Mouse (Mus musculus) stomach, embryonic 14.5 days (tissue): Measurements from ENCODE around the gene Tmem129. TPM values are rescaled to one million over a fixed set of nuclear protein-coding genes. Genes with fewer than 3 reads are reported as not detected.

Source experiments
- ATAC-seq: fragments of 200-750 bp; cut with Nextera tagmentation; 2 replicates; pipeline ENCODE4 v1.8.0; 2017; ENCODE audit warnings: low read depth, moderate TSS enrichment; ENCODE audit not compliant: insufficient number of reproducible peaks, insufficient read depth, low FRiP score
- H3K27ac ChIP-seq: fragments of 300-500 bp; sonication (generic); 2 replicates; pipeline ENCODE4 v1.5.1; 2014; ENCODE audit warnings: mild to moderate bottlenecking, low read length, moderate library complexity, mixed read lengths
- H3K27me3 ChIP-seq: fragments of 300-500 bp; sonication (generic); 2 replicates; pipeline ENCODE4 v1.6.1; 2014; ENCODE audit warnings: low read length, control low read depth, mixed read lengths; ENCODE audit not compliant: control insufficient read depth, insufficient read depth
- H3K36me3 ChIP-seq: fragments of 300-500 bp; sonication (generic); 2 replicates; pipeline ENCODE4 v1.6.1; 2014; ENCODE audit warnings: mild to moderate bottlenecking, control low read depth, low read length, moderate library complexity, mixed read lengths; ENCODE audit not compliant: control insufficient read depth, insufficient read depth
- H3K4me1 ChIP-seq: fragments of 300-500 bp; sonication (generic); 2 replicates; pipeline ENCODE4 v1.6.1; 2014; ENCODE audit warnings: low read length, control low read depth, mixed read lengths; ENCODE audit not compliant: control insufficient read depth, insufficient read depth
- H3K4me2 ChIP-seq: fragments of 300-500 bp; sonication (generic); replicated peaks from 2 replicates; pipeline ENCODE4 v1.6.1; 2014; ENCODE audit warnings: low read depth, low read length, control low read depth
- H3K4me3 ChIP-seq: fragments of 300-500 bp; sonication (generic); 2 replicates; pipeline ENCODE4 v1.5.1; 2014; ENCODE audit warnings: low read depth, low read length, control low read depth
- H3K9ac ChIP-seq: fragments of 300-500 bp; sonication (generic); replicated peaks from 2 replicates; pipeline ENCODE4 v1.6.1; 2014; ENCODE audit warnings: low read depth, mild to moderate bottlenecking, control low read depth, low read length, moderate library complexity, mixed read lengths
- H3K9me3 ChIP-seq: fragments of 300-500 bp; sonication (generic); 2 replicates; pipeline ENCODE4 v1.6.1; 2016; ENCODE audit warnings: low read depth, low read length, control low read depth; ENCODE audit not compliant: control insufficient read depth
- WGBS: fragments of 180-500 bp; shearing (Covaris S2); extraction: QIAGEN DNeasy Blood & Tissue Kit; methylation state at CpG from one replicate; pipeline ENCODE4 v1.1.7; 2014; 5-methylcytosine and 5-hydroxymethylcytosine counted together
- polyA plus RNA-seq: library from polyadenylated mRNA; unstranded; fragments of >200 nt; fragmentation: Nextera tagmentation; extraction: Ambion mirVana; gene quantifications from 2 replicates; pipeline ENCODE4 v1.2.1, GENCODE M21; 2014

Gene Tmem129
- polyA plus RNA-seq, 1 experiment from 2014 or later = 39.8 TPM

DNA sequence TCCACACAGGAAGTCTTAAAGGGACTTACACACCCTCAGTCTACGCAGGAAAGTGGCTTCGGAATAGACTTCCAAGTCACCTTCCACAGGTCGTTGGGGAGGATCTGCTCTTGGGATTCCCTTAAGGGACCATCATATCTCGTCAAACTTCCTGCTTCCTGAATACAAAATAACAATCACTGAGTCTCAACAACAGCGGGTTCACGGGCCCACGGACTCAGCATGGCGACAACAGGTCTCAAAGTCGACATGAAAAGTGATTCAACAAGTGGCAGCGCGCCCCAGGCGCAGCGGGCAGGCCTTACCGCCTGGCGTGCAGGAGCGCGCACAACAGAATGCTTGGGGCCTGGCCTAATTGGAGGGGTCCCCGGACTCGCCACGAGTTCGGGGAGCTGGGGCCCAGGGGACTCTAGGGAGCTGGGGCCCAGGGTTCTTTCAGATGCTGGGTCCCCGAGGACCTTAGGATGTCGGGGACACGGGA lies 29.4 kb downstream of the Tmem129 start:
- ATAC-seq = no peak
- Histone ChIP-seq H3K4me3 (peak overlapping the region; percentile 53), H3K27me3 (no peaks in the 10 kb centered on the region), H3K4me2 (peak overlapping the region; percentile 65), H3K4me1 (peaks cover 15% of the 10 kb centered on the region; the same call in 1 of the 2 replicates), H3K9me3 (no peaks in the 10 kb centered on the region), H3K27ac (peak overlapping the region; percentile 75), H3K9ac (peak overlapping the region; percentile 72), H3K36me3 (no peaks in the 10 kb centered on the region)
- WGBS = under 1% methylated on average over 24 of the region's 24 CpGs

DNA sequence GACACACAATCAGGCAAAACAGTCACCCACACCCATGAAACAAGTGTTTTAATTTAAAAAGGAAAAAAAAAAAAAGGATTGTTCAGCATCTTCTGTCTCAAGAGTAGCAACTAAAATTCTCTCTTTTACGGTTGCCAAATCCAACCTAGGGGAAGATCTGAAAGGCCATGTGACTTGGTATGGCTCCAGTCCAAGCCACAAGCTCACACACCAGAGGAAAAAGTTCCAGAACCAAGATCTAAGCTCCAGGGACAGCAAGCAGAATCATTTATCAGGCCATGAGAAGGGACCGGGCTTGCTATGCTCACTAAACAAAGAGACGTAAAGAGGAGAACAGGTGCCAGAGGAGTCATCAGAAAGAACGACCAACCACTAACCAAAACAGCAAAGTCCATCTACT lies 30.2 kb downstream of the Tmem129 start:
- H3K9me3 ChIP-seq = no peaks in the 10 kb centered on the region
- H3K9ac ChIP-seq = 0 out of 2 replicates have a peak overlapping the region, but pooled peaks have one; percentile 21
- H3K4me1 ChIP-seq = peaks cover 15% of the 10 kb centered on the region; the same call in 1 of the 2 replicates
- peak overlapping the region; percentile 33; the same call in 1 of the 2 replicates for H3K27ac ChIP-seq
- peak overlapping the region; percentile 65 for H3K4me2 ChIP-seq
- peak overlapping the region; percentile 53; the same call in 1 of the 2 replicates for H3K4me3 ChIP-seq
- ATAC-seq = no peak
- WGBS = 24% methylated on average over 4 of the region's 4 CpGs
- H3K27me3 ChIP-seq = no peaks in the 10 kb centered on the region
- no peaks in the 10 kb centered on the region for H3K36me3 ChIP-seq

DNA sequence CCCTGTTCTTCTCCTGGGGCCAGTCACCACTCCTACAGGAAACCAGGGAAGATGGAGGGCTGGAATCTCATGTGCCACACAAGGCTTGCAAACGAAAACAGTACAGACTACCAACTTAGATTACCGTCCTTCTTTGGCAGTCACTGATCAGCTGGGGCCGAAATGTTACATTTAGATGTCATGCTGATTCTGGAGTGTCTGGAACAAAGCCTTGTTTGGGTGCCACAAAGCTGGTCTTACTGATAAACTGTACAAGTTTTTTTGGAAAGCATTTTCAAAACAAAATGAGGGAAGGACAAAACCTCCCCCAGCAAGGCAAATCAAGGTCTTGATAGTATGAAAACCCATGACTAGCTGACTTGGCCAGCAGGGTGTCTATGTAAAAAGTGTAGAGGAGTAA lies 34.5 kb downstream of the Tmem129 start:
- Histone ChIP-seq H3K27ac (no peak overlapping the region), H3K9me3 (no peaks in the 10 kb centered on the region), H3K4me1 (peaks cover 8% of the 10 kb centered on the region; the same call in 1 of the 2 replicates), H3K9ac (no peak overlapping the region), H3K27me3 (no peaks in the 10 kb centered on the region), H3K4me2 (no peak overlapping the region), H3K4me3 (no peak overlapping the region), H3K36me3 (no peaks in the 10 kb centered on the region)
- 75% methylated on average over 3 of the region's 3 CpGs for WGBS
- no peak for ATAC-seq

DNA sequence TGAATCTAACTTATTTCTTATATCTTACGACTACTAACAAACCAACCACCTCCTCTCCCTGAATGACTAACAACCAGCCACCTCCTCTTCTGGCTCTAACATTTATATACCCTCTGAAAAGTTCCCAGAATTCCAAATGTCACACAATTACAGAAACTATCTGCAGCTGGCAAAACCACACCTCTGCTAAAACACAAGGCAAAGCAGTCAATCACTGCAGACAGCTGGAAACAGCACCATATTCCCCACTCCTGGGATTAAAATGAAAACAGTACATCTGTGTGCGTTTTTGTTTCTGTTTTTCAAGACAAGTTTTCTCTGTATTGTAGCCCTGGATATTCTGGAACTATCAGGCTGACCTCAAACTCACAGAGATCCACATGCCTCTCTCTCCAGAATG lies 35.5 kb downstream of the Tmem129 start:
- no peak overlapping the region for H3K27ac ChIP-seq
- ATAC-seq = no peak
- WGBS = 89% methylated on average over 2 of the region's 2 CpGs

DNA sequence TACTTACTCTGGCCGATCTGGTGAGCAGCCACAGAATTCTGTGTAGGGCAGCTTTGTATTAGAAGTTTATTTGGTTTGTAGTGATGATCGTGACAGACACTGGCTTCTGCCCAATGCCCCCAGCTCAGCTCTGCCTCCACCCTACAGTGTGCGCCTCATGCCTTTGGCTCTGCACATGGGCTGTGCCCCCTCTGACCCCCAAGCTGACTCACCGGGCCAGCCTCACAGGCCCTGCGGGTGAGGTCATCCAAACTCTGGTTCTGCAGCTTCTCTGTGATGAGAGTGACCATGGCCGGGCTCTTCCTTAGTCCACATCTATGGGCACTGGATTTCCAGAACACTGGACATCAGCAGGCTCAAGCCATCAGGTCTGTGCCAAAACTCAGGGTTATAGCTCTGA lies 43.8 kb downstream of the Tmem129 start:
- Histone ChIP-seq H3K9ac (no peak overlapping the region), H3K4me2 (no peak overlapping the region), H3K27ac (no peak overlapping the region), H3K4me3 (no peak overlapping the region), H3K9me3 (no peaks in the 10 kb centered on the region), H3K36me3 (peaks cover 14% of the 10 kb centered on the region), H3K4me1 (no peaks in the 10 kb centered on the region), H3K27me3 (no peaks in the 10 kb centered on the region)
- no peak for ATAC-seq
- WGBS = 88% methylated on average over 6 of the region's 6 CpGs

More for the DNA sequence above, 35.5 kb downstream of the Tmem129 start:
- no peaks in the 10 kb centered on the region for H3K27me3 ChIP-seq
- no peak overlapping the region for H3K4me3 ChIP-seq
- no peaks in the 10 kb centered on the region for H3K36me3 ChIP-seq
- H3K9me3 ChIP-seq = no peaks in the 10 kb centered on the region
- H3K9ac ChIP-seq = no peak overlapping the region
- H3K4me2 ChIP-seq = no peak overlapping the region
- H3K4me1 ChIP-seq = 0 out of 2 replicates have a peak, but pooled peaks cover under 1% of the 10 kb centered on the region

DNA sequence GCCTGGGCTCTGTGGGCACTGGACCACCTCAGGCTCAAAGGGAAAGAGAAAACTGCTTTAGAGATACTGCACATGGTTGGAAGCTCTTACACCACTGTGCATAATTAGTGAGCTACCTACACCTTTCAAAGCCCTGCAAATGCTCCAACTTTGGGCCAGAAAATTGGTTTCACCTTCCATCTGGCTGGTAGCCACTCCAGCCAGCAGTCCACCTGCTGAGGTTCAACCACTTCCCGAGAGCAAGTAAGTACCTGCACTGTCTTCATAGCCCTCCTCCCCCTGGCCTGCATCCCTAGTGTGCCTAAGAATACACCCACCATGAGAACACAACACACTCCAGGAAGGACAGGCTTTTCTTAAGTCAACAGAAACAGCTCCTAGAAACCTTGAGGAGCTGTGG lies 46.4 kb downstream of the Tmem129 start:
- H3K27me3 ChIP-seq = no peaks in the 10 kb centered on the region
- no peak overlapping the region for H3K27ac ChIP-seq
- 93% methylated on average over 1 of the region's 1 CpGs for WGBS
- no peak for ATAC-seq
- H3K9me3 ChIP-seq = no peaks in the 10 kb centered on the region
- no peak overlapping the region for H3K4me3 ChIP-seq
- H3K4me1 ChIP-seq = no peaks in the 10 kb centered on the region
- H3K9ac ChIP-seq = no peak overlapping the region
- no peak overlapping the region for H3K4me2 ChIP-seq
- peaks cover 40% of the 10 kb centered on the region for H3K36me3 ChIP-seq

DNA sequence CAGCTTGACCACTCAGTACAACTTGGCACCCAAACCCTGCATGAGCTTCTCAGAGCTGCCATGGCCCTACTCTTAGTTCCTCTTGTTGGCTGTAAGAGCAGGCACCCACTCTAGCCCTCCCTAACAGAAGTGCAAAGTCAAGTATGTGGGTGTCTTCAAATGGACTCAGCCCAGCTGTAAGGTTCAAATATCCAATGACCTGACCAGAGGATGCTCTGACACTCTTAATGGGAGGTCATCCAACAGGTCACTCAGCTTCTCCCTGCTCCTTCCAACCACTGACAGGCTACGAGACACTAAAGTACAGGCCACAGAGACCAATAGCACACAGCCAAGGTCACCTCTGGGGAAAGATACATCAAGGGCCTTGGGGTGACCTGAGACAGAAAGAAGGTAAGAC lies 49.0 kb downstream of the Tmem129 start:
- Histone ChIP-seq H3K27me3 (no peaks in the 10 kb centered on the region), H3K4me2 (no peak overlapping the region), H3K36me3 (peaks cover 41% of the 10 kb centered on the region), H3K27ac (no peak overlapping the region), H3K4me1 (no peaks in the 10 kb centered on the region), H3K9ac (no peak overlapping the region), H3K4me3 (no peak overlapping the region), H3K9me3 (no peaks in the 10 kb centered on the region)
- WGBS = 68% methylated on average over 1 of the region's 1 CpGs
- no peak for ATAC-seq

DNA sequence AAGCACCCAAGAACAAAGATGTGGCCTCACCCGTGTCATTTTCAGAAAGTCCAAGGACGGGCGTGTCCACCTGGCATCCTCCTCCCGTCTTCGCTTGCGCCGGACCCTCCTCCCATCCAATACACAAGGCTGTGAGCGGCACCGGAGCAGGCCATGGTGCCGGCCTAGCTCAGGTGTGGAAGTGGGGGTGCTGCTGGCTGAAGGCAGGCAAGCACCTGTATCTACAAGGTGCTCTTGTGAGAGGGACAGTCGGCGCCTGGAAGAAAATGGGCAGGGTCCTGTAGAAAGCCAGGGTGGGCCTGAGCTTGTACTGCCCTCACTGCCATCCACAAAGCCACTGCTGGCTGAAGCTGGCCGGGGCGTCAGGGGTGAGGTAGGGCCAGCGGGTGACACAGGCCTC lies 50.8 kb downstream of the Tmem129 start:
- no peak overlapping the region for H3K4me2 ChIP-seq
- no peaks in the 10 kb centered on the region for H3K27me3 ChIP-seq
- H3K9me3 ChIP-seq = no peaks in the 10 kb centered on the region
- H3K4me3 ChIP-seq = no peak overlapping the region
- 94% methylated on average over 15 of the region's 15 CpGs for WGBS
- peaks cover 44% of the 10 kb centered on the region for H3K36me3 ChIP-seq
- H3K27ac ChIP-seq = no peak overlapping the region
- no peak overlapping the region for H3K9ac ChIP-seq
- no peaks in the 10 kb centered on the region for H3K4me1 ChIP-seq
- ATAC-seq = no peak

DNA sequence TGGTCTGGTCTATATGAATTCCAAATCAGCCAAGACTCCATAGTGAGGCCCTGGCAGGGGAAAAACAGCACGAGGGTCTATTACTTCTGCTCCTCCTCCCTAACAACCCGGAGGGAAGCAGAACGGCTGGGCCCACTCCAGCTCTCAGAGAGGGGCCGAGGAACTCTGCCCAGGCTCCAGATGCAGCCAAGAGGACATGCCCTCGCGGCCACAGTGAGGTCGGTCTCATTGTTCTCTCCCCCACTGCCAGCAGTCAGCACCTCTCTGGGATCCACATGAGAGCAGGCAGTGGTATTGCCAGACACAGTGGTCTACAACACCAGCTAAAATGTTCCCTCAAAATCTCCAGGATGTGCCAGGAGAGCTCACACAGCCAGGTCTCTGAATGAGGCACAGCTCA lies 51.6 kb downstream of the Tmem129 start:
- Histone ChIP-seq H3K9ac (no peak overlapping the region), H3K36me3 (peaks cover 44% of the 10 kb centered on the region), H3K9me3 (no peaks in the 10 kb centered on the region), H3K27me3 (no peaks in the 10 kb centered on the region), H3K4me2 (no peak overlapping the region), H3K4me3 (no peak overlapping the region), H3K27ac (no peak overlapping the region), H3K4me1 (no peaks in the 10 kb centered on the region)
- ATAC-seq = no peak
- 75% methylated on average over 7 of the region's 7 CpGs for WGBS
